Comparison of ENCODE assay signal across 12 mouse cellular contexts in the genomic region with DNA sequence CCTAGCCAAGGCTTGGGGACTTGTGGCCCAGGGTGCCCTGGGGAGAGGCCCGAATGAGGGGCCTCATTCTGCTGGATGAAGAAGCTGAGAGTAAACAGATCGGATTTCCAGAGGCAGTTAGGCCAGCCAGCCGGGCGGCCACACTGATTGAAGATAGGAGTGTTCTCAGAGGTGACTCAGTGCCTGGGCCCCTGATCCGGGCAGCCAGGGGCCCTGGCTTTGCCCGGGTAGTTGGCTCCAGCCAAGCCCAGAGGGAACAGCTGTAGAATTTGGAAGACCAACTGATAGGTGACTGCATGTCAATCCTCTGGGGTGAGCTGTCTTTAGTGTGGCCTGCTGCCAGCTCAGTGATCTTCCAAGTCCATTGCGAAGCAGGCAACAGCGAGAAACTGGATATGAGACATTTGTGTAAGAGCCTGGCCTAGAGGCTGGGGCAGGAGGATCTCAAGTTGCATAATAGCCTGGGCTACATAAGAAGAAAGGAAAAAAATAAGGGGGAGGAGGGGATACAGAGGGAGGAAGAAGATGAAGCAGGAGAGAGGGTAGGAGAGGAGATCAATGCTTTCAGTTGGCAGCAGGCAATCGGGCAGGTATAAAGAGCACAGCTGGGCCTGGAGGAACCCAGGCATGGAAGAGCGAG. TPM values are rescaled to one million over a fixed set of nuclear protein-coding genes. Genes with fewer than 3 reads are reported as not detected.
A peak's percentile ranks its signal among the peaks of the same experiment; 100 is the strongest.
DNase-seq lines count a peak whose midpoint lies in the region; ATAC-seq lines count a peak whose summit lies in the region.
"Had no signal": no experiment of that assay in that cellular context is flagged by ENCODE, and none has a peak within 500 bp of the region (broad histone marks: within the 10 kb centered on the region; RNA-seq: fewer than 3 reads in every experiment).

No protein-coding gene starts in this region.

- no peak overlapping the region for H3K4me3 ChIP-seq in heart, embryonic 12.5 days

- H3K27ac ChIP-seq in heart, embryonic 12.5 days (ENCODE audit: poor library complexity, severe bottlenecking): peak overlapping the region; percentile 84
- H3K27ac ChIP-seq: liver, embryonic 14.5 days had no signal

- no peaks in the 10 kb centered on the region for H3K27me3 ChIP-seq in heart, embryonic 12.5 days (replicated peaks)

- H3K4me1 ChIP-seq in heart, embryonic 12.5 days (replicated peaks): peaks cover 48% of the 10 kb centered on the region

- no peak for ATAC-seq in heart, embryonic 12.5 days (ENCODE audit: insufficient number of reproducible peaks, low FRiP score)
- ATAC-seq: forebrain, postnatal 0 days had no signal

- no peak overlapping the region for H3K9ac ChIP-seq in heart, embryonic 12.5 days
- H3K9ac ChIP-seq: forebrain, postnatal 0 days; liver, embryonic 14.5 days had no signal

- DNase-seq in gastrocnemius, adult 18-20 months (ENCODE audit: low spot score): peak; percentile 89
- DNase-seq in gastrocnemius, postnatal 4 days (ENCODE audit: low spot score in 2 of 2): no peak
- DNase-seq in adrenal gland, postnatal 36 days: peak; percentile 28 to 57
- DNase-seq in skeletal muscle tissue, adult 2 months (ENCODE audit: low read depth, low spot score): peak; percentile 98
- no peak for DNase-seq in left cerebral cortex, adult 8-10 months (ENCODE audit: low spot score in 2 of 2)
- DNase-seq in layer of hippocampus, adult 8-10 months (ENCODE audit: low spot score in 2 of 2): no peak
- no peak for DNase-seq in B cell, adult 2 months
- DNase-seq: forebrain, postnatal 0 days; kidney, postnatal 4 days; midbrain, embryonic 14.5 days had no signal

- no peaks in the 10 kb centered on the region for H3K36me3 ChIP-seq in heart, embryonic 12.5 days

- H3K4me2 ChIP-seq in heart, embryonic 12.5 days: no peak overlapping the region

- H3K9me3 ChIP-seq in heart, embryonic 12.5 days (replicated peaks): no peaks in the 10 kb centered on the region

- WGBS in heart, embryonic 12.5 days: 44% methylated on average over 10 of the region's 10 CpGs

RNA-seq across cellular contexts. Expression of gene Castor2, which starts 20.1 kb away (rescaled TPM):
- total RNA-seq in gastrocnemius, adult 18-20 months (2021): 10 to 100 TPM; 42.9 to 67.4 TPM
- total RNA-seq in gastrocnemius, postnatal 4 days (2021): 100 to 1,000 TPM in 1 of 2 experiments, 10 to 100 TPM in 1; 92.5 to 118 TPM
- total RNA-seq in adrenal gland, postnatal 36 days (2021): 10 to 100 TPM; 12.1 TPM
- 7.5 and 8.1 TPM in 2 replicates for polyA plus RNA-seq in heart, embryonic 12.5 days (2016; fragmentation: Nextera tagmentation; extraction: Ambion mirVana)
- 10 to 100 TPM; 62.4 to 89.4 (median 68.0) TPM for total RNA-seq in left cerebral cortex, adult 8-10 months (2022)
- total RNA-seq in layer of hippocampus, adult 8-10 months (2022): 100 to 1,000 TPM in 1 of 4 experiments, 10 to 100 TPM in 3; 53.3 to 102 (median 68.7) TPM

RNA-seq across cellular contexts. Expression of gene Rcc1l, which starts 57.0 kb away (rescaled TPM):
- 10 to 100 TPM; 22.7 to 25.2 TPM for total RNA-seq in gastrocnemius, adult 18-20 months (2021)
- total RNA-seq in gastrocnemius, postnatal 4 days (2021): 10 to 100 TPM; 18.7 to 23.8 TPM
- total RNA-seq in adrenal gland, postnatal 36 days (2021): 10 to 100 TPM; 30.4 to 31.6 TPM
- polyA plus RNA-seq in heart, embryonic 12.5 days (2016; fragmentation: Nextera tagmentation; extraction: Ambion mirVana): 25.4 and 26.9 TPM in 2 replicates
- total RNA-seq in left cerebral cortex, adult 8-10 months (2022): 10 to 100 TPM; 15.5 to 21.2 (median 16.8) TPM
- 10 to 100 TPM; 15.6 to 18.8 (median 16.9) TPM for total RNA-seq in layer of hippocampus, adult 8-10 months (2022)

Comparison
In these comparisons a context has a peak if more than half of its experiments do, and no peak if none do; other contexts are left out.
1. DNase-seq: peak in gastrocnemius, adult 18-20 months (single experiment), adrenal gland, postnatal 36 days (2 of 2) and skeletal muscle tissue, adult 2 months (single experiment); none in gastrocnemius, postnatal 4 days (0 of 2), left cerebral cortex, adult 8-10 months (0 of 2), layer of hippocampus, adult 8-10 months (0 of 2) and B cell, adult 2 months (0 of 2).